Mouse (Mus musculus): ENCODE measurements around the gene Zfyve26. TPM values are rescaled to one million over a fixed set of nuclear protein-coding genes. Genes with fewer than 3 reads are reported as not detected.

Gene Zfyve26
- polyA plus RNA-seq, 1 experiment from 2014 or later = 11.8 TPM

- H3K36me3 ChIP-seq = peaks cover 100% of the 10 kb centered on the region
Measured at GRCm38 (mm10) chr12:79248110-79248509, 48.0 kb downstream of the Zfyve26 start.

GRCm38 (mm10) chr12:79242921-79243320, 53.2 kb downstream of the Zfyve26 start:
- peaks cover 100% of the 10 kb centered on the region for H3K36me3 ChIP-seq
- 96% methylated on average over 6 of the region's 6 CpGs for WGBS

More at GRCm38 (mm10) chr12:79248110-79248509, 48.0 kb downstream of the Zfyve26 start:
- Histone ChIP-seq H3K27ac (no peak overlapping the region), H3K9me3 (no peaks in the 10 kb centered on the region), H3K27me3 (ENCODE audit: insufficient read depth, poor library complexity, severe bottlenecking) (no peaks in the 10 kb centered on the region), H3K4me1 (replicated peaks) (no peaks in the 10 kb centered on the region), H3K4me3 (no peak overlapping the region)
- 88% methylated on average over 3 of the region's 3 CpGs for WGBS
- no peak for DNase-seq (ENCODE audit: low spot score)

GRCm38 (mm10) chr12:79241985-79242384, 54.1 kb downstream of the Zfyve26 start:
- Histone ChIP-seq H3K4me3 (no peak overlapping the region), H3K36me3 (peaks cover 100% of the 10 kb centered on the region), H3K4me1 (replicated peaks) (no peaks in the 10 kb centered on the region), H3K27ac (no peak overlapping the region), H3K9me3 (no peaks in the 10 kb centered on the region), H3K27me3 (ENCODE audit: insufficient read depth, poor library complexity, severe bottlenecking) (no peaks in the 10 kb centered on the region)
- DNase-seq (ENCODE audit: low spot score) = no peak
- 96% methylated on average over 2 of the region's 2 CpGs for WGBS

More at GRCm38 (mm10) chr12:79242921-79243320, 53.2 kb downstream of the Zfyve26 start:
- H3K9me3 ChIP-seq = no peaks in the 10 kb centered on the region
- no peaks in the 10 kb centered on the region for H3K27me3 ChIP-seq (ENCODE audit: insufficient read depth, poor library complexity, severe bottlenecking)
- H3K27ac ChIP-seq = no peak overlapping the region
- H3K4me3 ChIP-seq = no peak overlapping the region
- no peak for DNase-seq (ENCODE audit: low spot score)
- H3K4me1 ChIP-seq (replicated peaks) = no peaks in the 10 kb centered on the region

GRCm38 (mm10) chr12:79235485-79236080, 60.5 kb downstream of the Zfyve26 start:
- H3K36me3 ChIP-seq = peaks cover 79% of the 10 kb centered on the region
- DNase-seq (ENCODE audit: low spot score) = peak; percentile 22
- no peak overlapping the region; the same call in 1 of the 2 replicates for H3K27ac ChIP-seq
- no peak overlapping the region for H3K4me3 ChIP-seq
- 63% methylated on average over 11 of the region's 11 CpGs for WGBS
- peaks cover 23% of the 10 kb centered on the region for H3K4me1 ChIP-seq (replicated peaks)
- no peaks in the 10 kb centered on the region for H3K27me3 ChIP-seq (ENCODE audit: insufficient read depth, poor library complexity, severe bottlenecking)
- H3K9me3 ChIP-seq = no peaks in the 10 kb centered on the region

GRCm38 (mm10) chr12:79217511-79217910, 78.6 kb downstream of the Zfyve26 start:
- no peaks in the 10 kb centered on the region for H3K27me3 ChIP-seq (ENCODE audit: insufficient read depth, poor library complexity, severe bottlenecking)
- H3K36me3 ChIP-seq = no peaks in the 10 kb centered on the region
- no peaks in the 10 kb centered on the region for H3K4me1 ChIP-seq (replicated peaks)
- no peak for DNase-seq (ENCODE audit: low spot score)
- no peaks in the 10 kb centered on the region for H3K9me3 ChIP-seq
- H3K27ac ChIP-seq = no peak overlapping the region
- 75% methylated on average over 5 of the region's 5 CpGs for WGBS
- no peak overlapping the region for H3K4me3 ChIP-seq

- 89% methylated on average over 8 of the region's 8 CpGs for WGBS
- H3K4me1 ChIP-seq (replicated peaks) = peaks cover 11% of the 10 kb centered on the region; the same call in 1 of the 2 replicates
- H3K27me3 ChIP-seq (ENCODE audit: insufficient read depth, poor library complexity, severe bottlenecking) = no peaks in the 10 kb centered on the region
- no peak overlapping the region for H3K4me3 ChIP-seq
- no peak for DNase-seq (ENCODE audit: low spot score)
- no peaks in the 10 kb centered on the region for H3K36me3 ChIP-seq
- H3K27ac ChIP-seq = no peak overlapping the region
- no peaks in the 10 kb centered on the region for H3K9me3 ChIP-seq
Measured at GRCm38 (mm10) chr12:79211447-79211846, 84.7 kb downstream of the Zfyve26 start.

- peak within 1 kb of the TSS; percentile 56 for H3K4me3 ChIP-seq
- WGBS = 5% methylated on average over 13 of the region's 13 CpGs
- no peaks in the 10 kb centered on the region for H3K9me3 ChIP-seq
- DNase-seq (ENCODE audit: low spot score) = peak; percentile 11
- H3K27ac ChIP-seq = no peak within 1 kb of the TSS
- H3K4me1 ChIP-seq (replicated peaks) = peaks cover 11% of the 10 kb centered on the region; the same call in 1 of the 2 replicates
- H3K27me3 ChIP-seq (ENCODE audit: insufficient read depth, poor library complexity, severe bottlenecking) = no peaks in the 10 kb centered on the region
- H3K36me3 ChIP-seq = no peaks in the 10 kb centered on the region
Measured at GRCm38 (mm10) chr12:79208703-79209464, 87.2 kb downstream of the Zfyve26 start, which contains the start of gene Rdh12. TSS of gene Rdh12 (plus strand) at chr12:79208914.

GRCm38 (mm10) chr12:79201882-79202281, 94.2 kb downstream of the Zfyve26 start:
- Histone ChIP-seq H3K27ac (no peak overlapping the region), H3K4me1 (replicated peaks) (no peaks in the 10 kb centered on the region), H3K27me3 (ENCODE audit: insufficient read depth, poor library complexity, severe bottlenecking) (no peaks in the 10 kb centered on the region), H3K36me3 (no peaks in the 10 kb centered on the region), H3K9me3 (no peaks in the 10 kb centered on the region), H3K4me3 (no peak overlapping the region)
- 66% methylated on average over 3 of the region's 3 CpGs for WGBS
- no peak for DNase-seq (ENCODE audit: low spot score)

- no peak for DNase-seq (ENCODE audit: low spot score)
- Histone ChIP-seq H3K4me3 (no peak overlapping the region), H3K27ac (no peak overlapping the region), H3K36me3 (no peaks in the 10 kb centered on the region), H3K27me3 (ENCODE audit: insufficient read depth, poor library complexity, severe bottlenecking) (no peaks in the 10 kb centered on the region), H3K9me3 (no peaks in the 10 kb centered on the region), H3K4me1 (replicated peaks) (no peaks in the 10 kb centered on the region)
- WGBS = 86% methylated on average over 5 of the region's 5 CpGs
Measured at GRCm38 (mm10) chr12:79197105-79197504, 99.0 kb downstream of the Zfyve26 start.

- Histone ChIP-seq H3K27me3 (ENCODE audit: insufficient read depth, poor library complexity, severe bottlenecking) (no peaks in the 10 kb centered on the region), H3K9me3 (no peaks in the 10 kb centered on the region), H3K4me1 (replicated peaks) (peaks cover 15% of the 10 kb centered on the region), H3K4me3 (no peak overlapping the region), H3K36me3 (peaks cover 1% of the 10 kb centered on the region), H3K27ac (no peak overlapping the region)
- DNase-seq (ENCODE audit: low spot score) = peak; percentile 66
- WGBS = 10% methylated on average over 3 of the region's 3 CpGs
Measured at GRCm38 (mm10) chr12:79193441-79193840, 102.7 kb downstream of the Zfyve26 start.

GRCm38 (mm10) chr12:79192193-79192592, 103.9 kb downstream of the Zfyve26 start, which contains the start of gene Rdh11:
TSS of gene Rdh11 (minus strand) at chr12:79192293.
- WGBS = 60% methylated on average over 6 of the region's 6 CpGs
- Histone ChIP-seq H3K4me1 (replicated peaks) (peaks cover 15% of the 10 kb centered on the region), H3K36me3 (peaks cover 14% of the 10 kb centered on the region), H3K9me3 (no peaks in the 10 kb centered on the region), H3K27me3 (ENCODE audit: insufficient read depth, poor library complexity, severe bottlenecking) (no peaks in the 10 kb centered on the region), H3K4me3 (peak within 1 kb of the TSS; percentile 80), H3K27ac (peak within 1 kb of the TSS; percentile 87)
- DNase-seq (ENCODE audit: low spot score) = no peak

GRCm38 (mm10) chr12:79191701-79192100, 104.4 kb downstream of the Zfyve26 start:
- H3K36me3 ChIP-seq = peaks cover 19% of the 10 kb centered on the region
- 6% methylated on average over 14 of the region's 14 CpGs for WGBS
- H3K27me3 ChIP-seq (ENCODE audit: insufficient read depth, poor library complexity, severe bottlenecking) = no peaks in the 10 kb centered on the region
- H3K27ac ChIP-seq = peak overlapping the region; percentile 87
- no peaks in the 10 kb centered on the region for H3K9me3 ChIP-seq
- DNase-seq (ENCODE audit: low spot score) = peak; percentile 82
- H3K4me3 ChIP-seq = peak overlapping the region; percentile 80
- peaks cover 15% of the 10 kb centered on the region for H3K4me1 ChIP-seq (replicated peaks)

All from hindbrain, embryonic 10.5 days (tissue).